Mouse (Mus musculus): ENCODE results near the gene Trafd1.

DNA sequence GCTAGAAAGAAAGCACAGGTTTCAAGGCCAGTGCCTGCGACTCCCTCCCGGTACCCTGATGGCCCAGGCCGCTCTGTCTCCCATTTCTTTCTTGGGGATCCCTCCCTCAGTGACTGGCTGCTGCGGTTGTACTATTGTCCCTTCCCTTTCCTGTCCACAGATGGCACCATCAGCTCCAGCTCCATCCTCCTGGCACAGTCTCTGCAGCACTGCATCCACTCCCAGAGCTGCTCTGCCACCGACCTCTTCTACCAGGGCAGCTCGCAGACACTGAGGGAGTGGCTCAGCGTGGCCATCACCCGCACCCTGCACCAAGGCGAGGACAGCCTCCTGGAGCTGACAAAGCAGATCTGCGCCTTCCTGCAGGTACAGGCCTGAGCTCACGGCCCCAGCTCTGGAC lies 42.9 kb downstream of the Trafd1 start:
- no peak for TF ChIP-seq CTCF (IDR thresholded peaks at IDR 0.05; ENCODE audit: borderline replicate concordance, insufficient read depth, low read length)
- no peak for TF ChIP-seq POLR2A (IDR thresholded peaks at IDR 0.05; ENCODE audit: low read depth, low read length)
